Mouse (Mus musculus): ENCODE measurements around the gene Spesp1. TPM values are rescaled to one million over a fixed set of nuclear protein-coding genes. Genes with fewer than 3 reads are reported as not detected.

Spesp1 gene
- not detected in 2 replicates for polyA plus RNA-seq (2015; fragmentation: Nextera tagmentation; extraction: Ambion mirVana)

- H3K4me2 ChIP-seq (ENCODE audit: low read depth, low read length): no peak within 1 kb of the TSS
- no peak within 1 kb of the TSS for H3K4me3 ChIP-seq (ENCODE audit: low read depth, low read length)
- WGBS (ENCODE audit: insufficient replicate concordance): 73% methylated on average over 27 of the region's 27 CpGs
- no peak for ATAC-seq (ENCODE audit: low read depth)
- no peaks in the 10 kb centered on the region for H3K4me1 ChIP-seq (ENCODE audit: control insufficient read depth, low read depth, low read length)
- H3K27ac ChIP-seq (ENCODE audit: low read length): no peak within 1 kb of the TSS
- no peaks in the 10 kb centered on the region for H3K36me3 ChIP-seq (ENCODE audit: control insufficient read depth, insufficient read depth)
- no peaks in the 10 kb centered on the region for H3K27me3 ChIP-seq (ENCODE audit: control insufficient read depth, insufficient read depth, low read depth, low read length)
- no peak within 1 kb of the TSS for H3K9ac ChIP-seq (ENCODE audit: low read depth, low read length)
- no peaks in the 10 kb centered on the region for H3K9me3 ChIP-seq (replicated peaks; ENCODE audit: control insufficient read depth, low read length)
Measured at GRCm38 (mm10) chr9:62281991-62282390, at the start of gene Spesp1. Spesp1 (minus strand) TSS chr9:62282208.

DNA sequence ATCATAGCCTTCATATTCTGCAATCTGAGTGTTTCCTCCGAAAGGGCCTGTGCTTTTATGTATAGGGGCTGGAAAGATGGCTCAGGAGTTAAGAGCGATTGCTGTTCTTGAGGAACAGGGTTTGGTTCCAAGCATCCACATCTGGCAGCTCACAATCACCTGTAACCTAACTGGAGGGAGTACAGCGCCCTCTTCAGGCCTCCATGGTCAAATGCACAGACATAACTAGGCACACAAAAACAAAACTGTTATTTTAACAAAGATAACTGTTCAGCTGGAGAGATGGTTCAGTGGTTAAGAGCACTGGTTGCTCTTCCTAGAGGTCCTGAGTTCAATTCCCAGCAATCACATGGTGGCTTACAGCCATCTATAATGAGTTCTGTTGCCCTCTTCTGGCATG, 44.0 kb upstream of the Spesp1 start:
- WGBS (ENCODE audit: insufficient replicate concordance): 56% methylated on average over 3 of the region's 3 CpGs
- ATAC-seq (ENCODE audit: low read depth): no peak
- H3K9ac ChIP-seq (ENCODE audit: low read depth, low read length): no peak overlapping the region
- no peak overlapping the region for H3K4me2 ChIP-seq (ENCODE audit: low read depth, low read length)
- H3K36me3 ChIP-seq (ENCODE audit: control insufficient read depth, insufficient read depth): no peaks in the 10 kb centered on the region
- H3K4me3 ChIP-seq (ENCODE audit: low read depth, low read length): no peak overlapping the region
- H3K27me3 ChIP-seq (ENCODE audit: control insufficient read depth, insufficient read depth, low read depth, low read length): no peaks in the 10 kb centered on the region
- H3K9me3 ChIP-seq (replicated peaks; ENCODE audit: control insufficient read depth, low read length): no peaks in the 10 kb centered on the region
- H3K27ac ChIP-seq (ENCODE audit: low read length): no peak overlapping the region
- H3K4me1 ChIP-seq (ENCODE audit: control insufficient read depth, low read depth, low read length): no peaks in the 10 kb centered on the region

- Histone ChIP-seq H3K36me3 (ENCODE audit: control insufficient read depth, insufficient read depth) (no peaks in the 10 kb centered on the region), H3K9me3 (replicated peaks; ENCODE audit: control insufficient read depth, low read length) (no peaks in the 10 kb centered on the region), H3K27ac (ENCODE audit: low read length) (no peak overlapping the region), H3K4me1 (ENCODE audit: control insufficient read depth, low read depth, low read length) (no peaks in the 10 kb centered on the region), H3K27me3 (ENCODE audit: control insufficient read depth, insufficient read depth, low read depth, low read length) (no peaks in the 10 kb centered on the region), H3K4me2 (ENCODE audit: low read depth, low read length) (no peak overlapping the region), H3K9ac (ENCODE audit: low read depth, low read length) (no peak overlapping the region), H3K4me3 (ENCODE audit: low read depth, low read length) (no peak overlapping the region)
- no peak for ATAC-seq (ENCODE audit: low read depth)
- WGBS (ENCODE audit: insufficient replicate concordance): 31% methylated on average over 1 of the region's 1 CpGs
Measured at GRCm38 (mm10) chr9:62323816-62324215, 41.8 kb upstream of the Spesp1 start.

DNA sequence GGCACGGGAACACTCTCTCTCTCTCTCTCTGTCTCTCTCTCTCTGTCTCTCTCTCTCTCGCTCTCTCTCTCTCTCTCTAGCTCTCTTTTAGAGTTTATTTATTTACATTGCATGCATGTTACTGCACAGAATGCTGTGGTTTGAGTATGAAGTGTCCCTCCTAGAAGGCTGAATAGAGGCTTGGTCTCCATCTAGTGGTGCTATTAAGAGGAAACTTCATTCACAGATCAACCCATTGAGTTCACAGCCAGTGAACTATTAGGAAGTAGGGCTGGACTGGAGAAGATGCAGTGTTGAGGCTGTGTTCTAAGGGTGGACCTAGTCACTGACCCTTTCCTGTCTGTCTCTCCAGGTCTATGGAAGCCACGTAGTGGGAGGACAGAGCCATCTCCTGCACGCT, 36.7 kb upstream of the Spesp1 start:
- ATAC-seq (ENCODE audit: low read depth): no peak
- H3K4me1 ChIP-seq (ENCODE audit: control insufficient read depth, low read depth, low read length): no peaks in the 10 kb centered on the region
- no peak overlapping the region for H3K4me2 ChIP-seq (ENCODE audit: low read depth, low read length)
- no peaks in the 10 kb centered on the region for H3K27me3 ChIP-seq (ENCODE audit: control insufficient read depth, insufficient read depth, low read depth, low read length)
- H3K9me3 ChIP-seq (replicated peaks; ENCODE audit: control insufficient read depth, low read length): no peaks in the 10 kb centered on the region
- H3K9ac ChIP-seq (ENCODE audit: low read depth, low read length): no peak overlapping the region
- WGBS (ENCODE audit: insufficient replicate concordance): 51% methylated on average over 4 of the region's 4 CpGs
- no peak overlapping the region for H3K27ac ChIP-seq (ENCODE audit: low read length)
- no peaks in the 10 kb centered on the region for H3K36me3 ChIP-seq (ENCODE audit: control insufficient read depth, insufficient read depth)
- H3K4me3 ChIP-seq (ENCODE audit: low read depth, low read length): no peak overlapping the region

DNA sequence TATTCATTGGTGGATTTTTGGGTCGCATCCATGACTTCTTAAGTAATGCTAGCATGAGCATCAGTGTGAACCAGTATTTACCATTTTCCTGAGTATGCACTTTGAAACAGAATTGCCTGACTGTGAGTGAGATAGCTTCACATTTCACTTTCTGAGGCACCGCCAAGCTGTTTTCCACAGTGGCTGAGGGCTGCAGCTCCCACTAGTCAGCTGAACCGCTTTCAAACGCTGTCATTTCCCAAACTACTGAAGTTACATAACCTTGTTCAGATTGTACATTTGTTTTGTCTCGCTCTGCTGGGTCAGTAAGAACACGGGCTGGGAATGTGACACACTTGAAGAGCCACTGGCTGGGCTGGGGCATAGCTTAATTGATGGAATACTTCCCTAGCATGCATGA, 33.5 kb upstream of the Spesp1 start:
- Histone ChIP-seq H3K27ac (ENCODE audit: low read length) (no peak overlapping the region), H3K4me3 (ENCODE audit: low read depth, low read length) (no peak overlapping the region), H3K36me3 (ENCODE audit: control insufficient read depth, insufficient read depth) (no peaks in the 10 kb centered on the region), H3K4me1 (ENCODE audit: control insufficient read depth, low read depth, low read length) (no peaks in the 10 kb centered on the region), H3K27me3 (ENCODE audit: control insufficient read depth, insufficient read depth, low read depth, low read length) (no peaks in the 10 kb centered on the region), H3K4me2 (ENCODE audit: low read depth, low read length) (no peak overlapping the region), H3K9ac (ENCODE audit: low read depth, low read length) (no peak overlapping the region), H3K9me3 (replicated peaks; ENCODE audit: control insufficient read depth, low read length) (no peaks in the 10 kb centered on the region)
- WGBS (ENCODE audit: insufficient replicate concordance): 72% methylated on average over 6 of the region's 6 CpGs
- no peak for ATAC-seq (ENCODE audit: low read depth)

DNA sequence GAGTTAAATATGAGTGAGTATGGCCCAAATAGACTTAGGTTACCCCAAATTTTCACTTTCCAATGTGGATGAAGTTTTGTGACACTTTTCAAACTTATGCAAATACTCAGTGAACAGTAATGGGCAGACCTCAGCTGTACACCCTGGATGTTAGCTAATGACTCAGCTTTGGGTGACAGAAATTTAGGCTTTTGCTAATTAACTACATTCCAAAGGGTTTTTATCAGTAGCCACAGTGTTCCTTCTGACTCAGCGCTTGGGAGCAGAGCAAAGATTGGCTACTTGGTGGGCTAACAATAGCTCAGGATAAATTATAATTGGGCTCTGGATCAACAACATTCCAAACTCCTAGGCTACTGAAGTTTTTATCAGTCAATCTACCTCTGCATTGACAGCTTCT, 14.9 kb upstream of the Spesp1 start:
- no peak overlapping the region for H3K4me2 ChIP-seq (ENCODE audit: low read depth, low read length)
- H3K27ac ChIP-seq (ENCODE audit: low read length): no peak overlapping the region
- H3K36me3 ChIP-seq (ENCODE audit: control insufficient read depth, insufficient read depth): no peaks in the 10 kb centered on the region
- no peaks in the 10 kb centered on the region for H3K9me3 ChIP-seq (replicated peaks; ENCODE audit: control insufficient read depth, low read length)
- WGBS (ENCODE audit: insufficient replicate concordance): 72% methylated on average over 1 of the region's 1 CpGs
- ATAC-seq (ENCODE audit: low read depth): no peak
- no peaks in the 10 kb centered on the region for H3K4me1 ChIP-seq (ENCODE audit: control insufficient read depth, low read depth, low read length)
- H3K27me3 ChIP-seq (ENCODE audit: control insufficient read depth, insufficient read depth, low read depth, low read length): no peaks in the 10 kb centered on the region
- no peak overlapping the region for H3K9ac ChIP-seq (ENCODE audit: low read depth, low read length)
- no peak overlapping the region for H3K4me3 ChIP-seq (ENCODE audit: low read depth, low read length)

- Histone ChIP-seq H3K27me3 (ENCODE audit: control insufficient read depth, insufficient read depth, low read depth, low read length) (no peaks in the 10 kb centered on the region), H3K36me3 (ENCODE audit: control insufficient read depth, insufficient read depth) (no peaks in the 10 kb centered on the region), H3K9me3 (replicated peaks; ENCODE audit: control insufficient read depth, low read length) (no peaks in the 10 kb centered on the region), H3K4me2 (ENCODE audit: low read depth, low read length) (no peak overlapping the region), H3K4me1 (ENCODE audit: control insufficient read depth, low read depth, low read length) (no peaks in the 10 kb centered on the region), H3K4me3 (ENCODE audit: low read depth, low read length) (no peak overlapping the region), H3K9ac (ENCODE audit: low read depth, low read length) (no peak overlapping the region), H3K27ac (ENCODE audit: low read length) (no peak overlapping the region)
- WGBS (ENCODE audit: insufficient replicate concordance): 21% methylated on average over 7 of the region's 7 CpGs
- no peak for ATAC-seq (ENCODE audit: low read depth)
Measured at GRCm38 (mm10) chr9:62295006-62295698, 13.1 kb upstream of the Spesp1 start.

DNA sequence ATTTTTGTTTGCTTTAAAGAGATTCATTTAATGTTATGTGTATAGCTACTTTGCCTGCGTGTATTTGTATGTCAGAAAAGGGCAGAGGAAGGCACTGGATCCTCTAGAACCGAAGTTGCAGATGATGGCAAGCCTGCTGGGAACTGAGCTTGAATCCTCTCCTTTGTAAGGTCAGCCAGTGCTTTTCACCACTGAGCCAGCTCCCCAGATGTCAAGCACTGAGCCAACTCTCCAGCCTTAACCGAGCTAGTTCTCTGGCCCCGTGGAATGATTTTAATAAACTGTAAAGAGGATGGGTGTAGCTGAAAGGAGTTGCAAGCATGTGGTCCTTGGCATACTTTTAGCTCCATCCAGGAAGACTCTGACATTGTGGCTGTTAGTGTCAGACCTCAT, 5.6 kb upstream of the Spesp1 start:
- no peak for ATAC-seq (ENCODE audit: low read depth)
- Histone ChIP-seq H3K9me3 (replicated peaks; ENCODE audit: control insufficient read depth, low read length) (no peaks in the 10 kb centered on the region), H3K36me3 (ENCODE audit: control insufficient read depth, insufficient read depth) (no peaks in the 10 kb centered on the region), H3K9ac (ENCODE audit: low read depth, low read length) (no peak overlapping the region), H3K27ac (ENCODE audit: low read length) (no peak overlapping the region), H3K4me3 (ENCODE audit: low read depth, low read length) (no peak overlapping the region), H3K4me2 (ENCODE audit: low read depth, low read length) (no peak overlapping the region), H3K27me3 (ENCODE audit: control insufficient read depth, insufficient read depth, low read depth, low read length) (no peaks in the 10 kb centered on the region), H3K4me1 (ENCODE audit: control insufficient read depth, low read depth, low read length) (no peaks in the 10 kb centered on the region)
- WGBS (ENCODE audit: insufficient replicate concordance): 50% methylated on average over 4 of the region's 4 CpGs

- no peak overlapping the region for H3K4me2 ChIP-seq (ENCODE audit: low read depth, low read length)
- ATAC-seq (ENCODE audit: low read depth): no peak
- H3K9ac ChIP-seq (ENCODE audit: low read depth, low read length): no peak overlapping the region
- no peaks in the 10 kb centered on the region for H3K36me3 ChIP-seq (ENCODE audit: control insufficient read depth, insufficient read depth)
- no peak overlapping the region for H3K27ac ChIP-seq (ENCODE audit: low read length)
- H3K4me1 ChIP-seq (ENCODE audit: control insufficient read depth, low read depth, low read length): no peaks in the 10 kb centered on the region
- 46% methylated on average over 4 of the region's 4 CpGs for WGBS (ENCODE audit: insufficient replicate concordance)
- H3K4me3 ChIP-seq (ENCODE audit: low read depth, low read length): no peak overlapping the region
- no peaks in the 10 kb centered on the region for H3K27me3 ChIP-seq (ENCODE audit: control insufficient read depth, insufficient read depth, low read depth, low read length)
- no peaks in the 10 kb centered on the region for H3K9me3 ChIP-seq (replicated peaks; ENCODE audit: control insufficient read depth, low read length)
Measured at GRCm38 (mm10) chr9:62286967-62287632, 5.1 kb upstream of the Spesp1 start.
